Mouse (Mus musculus) erythroblast, embryonic 14.5 days (primary cell): ENCODE data around the gene AL607142.1. TPM values are rescaled to one million over a fixed set of nuclear protein-coding genes. Genes with fewer than 3 reads are reported as not detected.

ENCODE experiments used
- H3K27me3 ChIP-seq: 2 replicates; pipeline ENCODE4 v1.6.1; 2012; ENCODE audit warnings: inconsistent platforms; ENCODE audit not compliant: control insufficient read depth
- H3K36me3 ChIP-seq: 2 replicates; pipeline ENCODE4 v1.6.1; 2012; ENCODE audit warnings: mild to moderate bottlenecking, inconsistent platforms; ENCODE audit not compliant: control insufficient read depth
- H3K4me1 ChIP-seq: 2 replicates; pipeline ENCODE4 v1.6.1; 2012; ENCODE audit warnings: inconsistent platforms; ENCODE audit not compliant: control insufficient read depth
- H3K4me3 ChIP-seq: replicated peaks from 2 replicates; pipeline ENCODE3; 2012; ENCODE audit warnings: moderate library complexity, mild to moderate bottlenecking, inconsistent platforms
- H3K9me3 ChIP-seq: 2 replicates; pipeline ENCODE4 v1.6.1; 2012; ENCODE audit warnings: low read length, inconsistent platforms, mixed read lengths; ENCODE audit not compliant: control insufficient read depth
- GATA1 ChIP-seq: IDR thresholded peaks from 2 replicates; pipeline ENCODE4 v1.6.1; 2012; ENCODE audit warnings: low read length, inconsistent platforms, mixed read lengths
- TAL1 ChIP-seq: IDR thresholded peaks from 3 replicates; pipeline ENCODE4 v1.6.1; 2012; ENCODE audit warnings: low read length, inconsistent platforms, mixed read lengths
- polyA plus RNA-seq: library from polyadenylated mRNA; stranded (reverse); fragments of >175 nt; gene quantifications from 2 replicates; pipeline ENCODE4 v1.2.3, GENCODE M21; 2012

AL607142.1 gene
- polyA plus RNA-seq, 1 experiment, result not detected

DNA sequence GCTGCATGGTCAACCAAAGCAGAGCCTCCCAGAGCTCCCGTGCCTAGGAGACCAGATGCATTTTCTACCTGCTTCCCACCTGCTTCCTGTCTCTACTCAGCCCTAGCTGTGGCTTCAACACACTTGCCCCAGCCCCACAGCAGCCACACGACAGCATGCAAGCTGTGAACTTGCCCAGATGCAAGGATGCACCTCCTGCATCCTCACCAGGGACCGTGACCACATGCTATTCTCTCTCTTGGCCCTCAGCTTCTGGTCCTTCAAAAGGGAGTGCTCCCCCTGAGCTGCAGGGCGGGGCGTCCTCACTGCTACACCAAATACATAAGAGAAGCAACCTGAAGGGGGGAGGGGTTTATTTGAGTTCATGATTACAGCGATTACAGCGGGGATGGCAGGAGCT lies 27.8 kb upstream of the AL607142.1 start:
- no peaks in the 10 kb centered on the region for H3K9me3 ChIP-seq
- peaks cover 26% of the 10 kb centered on the region for H3K27me3 ChIP-seq
- TF ChIP-seq TAL1, result no peak
- no peak for TF ChIP-seq GATA1
- H3K36me3 ChIP-seq, result no peaks in the 10 kb centered on the region
- H3K4me1 ChIP-seq, result no peaks in the 10 kb centered on the region
- no peak overlapping the region for H3K4me3 ChIP-seq

DNA sequence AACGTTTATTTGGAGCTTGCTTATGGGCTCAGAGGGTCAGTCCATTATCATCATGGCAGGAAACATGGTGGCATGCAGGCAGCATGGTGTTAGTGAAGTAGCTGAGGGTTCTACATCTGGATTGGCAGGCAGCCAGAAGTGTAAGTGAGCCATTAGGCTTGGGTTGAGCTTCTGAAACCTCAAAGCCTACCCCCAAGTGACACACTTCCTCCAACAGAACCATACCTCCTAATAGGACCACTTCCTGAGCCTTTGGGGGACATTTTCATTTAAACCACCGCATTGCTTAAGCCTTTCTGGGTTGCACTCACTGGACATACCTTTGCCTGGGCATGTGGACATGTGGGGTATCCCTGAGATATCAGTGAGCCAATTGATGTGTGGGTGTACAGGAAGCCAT lies 23.3 kb upstream of the AL607142.1 start:
- TF ChIP-seq GATA1 (no peak), TAL1 (no peak)
- Histone ChIP-seq H3K36me3 (no peaks in the 10 kb centered on the region), H3K4me1 (no peaks in the 10 kb centered on the region), H3K9me3 (no peaks in the 10 kb centered on the region), H3K27me3 (no peaks in the 10 kb centered on the region), H3K4me3 (no peak overlapping the region)

DNA sequence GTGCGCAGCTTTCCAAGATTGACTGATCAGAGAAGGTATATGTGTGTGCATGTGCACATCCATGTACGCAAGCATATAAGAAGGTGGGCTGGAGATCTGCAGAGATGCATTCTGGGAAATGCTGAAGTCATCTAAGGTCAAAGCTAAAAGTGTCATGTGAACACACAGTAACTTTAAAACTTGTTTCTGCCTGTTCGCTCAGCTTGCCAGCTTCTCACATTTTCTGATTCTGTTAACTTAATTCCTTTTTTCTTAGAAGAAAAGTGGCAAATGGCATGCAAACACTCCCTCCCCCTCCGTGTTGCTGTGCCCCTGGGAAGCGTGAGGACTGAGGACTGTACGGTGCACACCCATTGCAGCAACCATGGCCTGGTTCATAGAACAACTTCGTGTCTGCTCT lies 22.3 kb upstream of the AL607142.1 start:
- H3K36me3 ChIP-seq, result no peaks in the 10 kb centered on the region
- no peaks in the 10 kb centered on the region for H3K27me3 ChIP-seq
- TF ChIP-seq GATA1 (no peak), TAL1 (no peak)

DNA sequence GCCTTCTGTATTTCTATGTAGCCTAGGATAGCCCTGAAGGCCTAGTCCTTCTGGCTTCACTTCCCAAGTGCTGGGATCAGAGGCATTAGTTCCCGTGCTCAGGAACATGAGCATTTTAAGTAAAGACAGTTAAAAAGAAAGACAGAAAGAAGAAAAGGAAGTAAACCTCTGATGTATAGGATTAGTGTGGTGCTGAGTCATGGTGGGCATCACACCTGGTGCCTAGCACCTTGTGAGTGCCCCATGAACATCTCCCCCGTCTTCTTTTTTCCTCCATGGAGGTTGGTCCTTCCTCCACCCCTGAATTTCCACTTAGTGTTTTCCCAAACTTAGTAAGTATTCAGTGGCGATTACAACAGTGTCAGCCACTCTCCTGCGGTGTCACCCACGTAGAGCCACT lies 20.2 kb upstream of the AL607142.1 start:
- H3K27me3 ChIP-seq, result no peaks in the 10 kb centered on the region
- no peaks in the 10 kb centered on the region for H3K36me3 ChIP-seq
- TF ChIP-seq GATA1 (no peak), TAL1 (no peak)
- no peaks in the 10 kb centered on the region for H3K4me1 ChIP-seq
- no peak overlapping the region for H3K4me3 ChIP-seq
- no peaks in the 10 kb centered on the region for H3K9me3 ChIP-seq

More for the DNA sequence above, 22.3 kb upstream of the AL607142.1 start:
- H3K9me3 ChIP-seq, result no peaks in the 10 kb centered on the region
- no peaks in the 10 kb centered on the region for H3K4me1 ChIP-seq
- H3K4me3 ChIP-seq, result no peak overlapping the region

DNA sequence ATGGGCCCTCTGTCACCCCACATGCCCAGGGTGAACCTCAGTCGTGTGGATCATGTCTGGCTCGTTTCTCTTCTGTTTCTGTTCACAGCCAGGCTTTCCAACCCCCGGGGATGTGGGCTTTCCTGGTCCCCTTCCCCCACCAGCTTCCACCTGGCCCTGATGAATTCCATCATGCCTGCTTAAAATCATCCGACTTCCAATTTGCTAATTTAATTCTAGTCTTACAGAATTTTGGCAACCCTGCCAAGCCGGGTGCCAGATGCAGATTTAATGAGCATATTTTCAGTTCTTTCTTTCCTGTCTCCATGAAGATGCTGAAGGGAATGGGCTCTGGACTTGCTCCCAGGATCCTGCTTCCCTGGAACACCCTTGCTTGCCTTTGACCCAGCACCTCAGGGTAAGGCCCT lies 19.7 kb upstream of the AL607142.1 start:
- Histone ChIP-seq H3K4me3 (no peak overlapping the region), H3K27me3 (no peaks in the 10 kb centered on the region), H3K36me3 (no peaks in the 10 kb centered on the region), H3K4me1 (no peaks in the 10 kb centered on the region), H3K9me3 (no peaks in the 10 kb centered on the region)
- TF ChIP-seq GATA1 (no peak), TAL1 (no peak)

DNA sequence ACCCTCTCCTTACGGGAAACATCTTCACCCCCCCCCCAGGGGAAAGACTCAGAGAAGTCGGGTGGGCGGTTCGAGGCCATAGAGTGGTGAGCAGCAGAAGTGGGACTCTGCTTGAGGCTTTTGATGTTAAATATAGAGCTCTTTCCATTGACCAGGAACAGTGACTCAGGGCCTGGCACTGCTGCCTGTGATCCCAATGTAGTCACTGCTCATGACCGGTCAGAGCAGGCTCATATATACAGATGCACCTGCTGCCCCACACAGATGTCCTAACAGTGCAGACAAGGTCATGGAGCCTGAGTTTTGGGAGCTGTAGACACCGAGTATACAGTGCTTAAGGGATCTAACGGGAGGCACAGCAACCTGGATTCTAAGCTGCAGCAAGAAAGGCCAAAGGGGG lies 18.9 kb upstream of the AL607142.1 start:
- Histone ChIP-seq H3K4me1 (no peaks in the 10 kb centered on the region), H3K27me3 (no peaks in the 10 kb centered on the region), H3K36me3 (no peaks in the 10 kb centered on the region), H3K9me3 (no peaks in the 10 kb centered on the region), H3K4me3 (no peak overlapping the region)
- TF ChIP-seq GATA1 (no peak), TAL1 (no peak)

DNA sequence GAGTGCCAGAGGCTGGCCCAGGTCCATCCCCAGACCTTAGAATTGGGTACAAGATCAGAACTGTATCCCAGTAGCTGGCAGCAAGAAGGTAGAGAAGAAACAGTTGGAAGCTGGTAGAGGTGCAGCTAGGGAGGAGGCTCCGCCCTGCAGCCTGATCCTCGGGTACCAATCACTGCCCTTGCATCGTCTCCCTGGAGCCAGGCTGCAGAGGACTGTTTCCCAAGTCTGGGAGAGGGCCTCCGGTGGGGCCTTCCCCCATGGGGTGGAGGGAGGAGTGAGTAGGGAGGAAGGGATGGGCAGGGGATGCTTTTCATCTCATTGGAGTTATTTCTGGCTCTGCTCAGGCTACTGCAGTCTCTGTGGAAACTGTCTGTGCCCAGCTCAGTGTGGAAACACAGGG lies 17.7 kb upstream of the AL607142.1 start:
- no peaks in the 10 kb centered on the region for H3K27me3 ChIP-seq
- no peaks in the 10 kb centered on the region for H3K4me1 ChIP-seq
- H3K4me3 ChIP-seq, result no peak overlapping the region
- H3K9me3 ChIP-seq, result no peaks in the 10 kb centered on the region
- H3K36me3 ChIP-seq, result no peaks in the 10 kb centered on the region
- TF ChIP-seq TAL1 (no peak), GATA1 (no peak)

DNA sequence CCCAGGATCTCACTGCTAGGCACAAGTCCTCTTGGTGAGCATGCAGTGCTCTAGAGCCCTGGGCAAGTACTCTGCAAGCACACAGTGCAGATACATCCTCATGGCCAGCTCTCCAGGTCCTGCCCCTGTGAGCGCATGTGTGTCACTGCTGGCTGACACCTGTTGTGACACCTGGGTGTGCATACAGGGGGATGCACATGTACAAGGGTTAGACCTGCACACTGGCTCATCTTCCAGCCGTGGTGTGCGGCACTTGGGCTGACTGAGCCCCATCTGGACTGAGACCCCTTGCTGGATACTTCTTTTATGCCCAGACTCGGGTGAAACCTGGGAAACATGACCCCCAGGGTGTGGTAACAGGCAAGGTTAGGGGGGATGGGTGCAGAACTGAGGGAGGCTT lies 16.5 kb upstream of the AL607142.1 start:
- Histone ChIP-seq H3K4me3 (no peak overlapping the region), H3K36me3 (no peaks in the 10 kb centered on the region), H3K9me3 (no peaks in the 10 kb centered on the region), H3K27me3 (no peaks in the 10 kb centered on the region), H3K4me1 (no peaks in the 10 kb centered on the region)
- TF ChIP-seq TAL1 (no peak), GATA1 (no peak)

DNA sequence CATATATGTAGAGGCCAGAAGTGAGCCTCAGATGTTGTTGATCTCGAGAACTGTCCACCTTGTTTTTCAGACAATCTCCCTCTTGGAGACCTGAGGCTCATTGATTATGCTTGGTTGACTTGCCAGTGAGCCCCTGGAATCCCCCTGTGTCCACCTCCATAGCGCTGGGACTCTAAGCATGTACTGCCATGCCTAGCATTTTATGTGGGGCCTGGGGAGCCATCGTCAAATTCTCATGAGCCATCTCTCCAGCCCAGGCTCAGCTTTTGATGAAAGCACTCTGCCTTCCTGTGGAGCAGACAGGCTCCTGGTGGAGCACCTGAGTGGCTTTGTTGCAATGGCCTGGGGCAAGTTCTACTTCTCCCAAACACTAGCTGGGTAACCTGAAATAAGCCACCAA lies 14.9 kb upstream of the AL607142.1 start:
- Histone ChIP-seq H3K27me3 (no peaks in the 10 kb centered on the region), H3K4me1 (no peaks in the 10 kb centered on the region)

DNA sequence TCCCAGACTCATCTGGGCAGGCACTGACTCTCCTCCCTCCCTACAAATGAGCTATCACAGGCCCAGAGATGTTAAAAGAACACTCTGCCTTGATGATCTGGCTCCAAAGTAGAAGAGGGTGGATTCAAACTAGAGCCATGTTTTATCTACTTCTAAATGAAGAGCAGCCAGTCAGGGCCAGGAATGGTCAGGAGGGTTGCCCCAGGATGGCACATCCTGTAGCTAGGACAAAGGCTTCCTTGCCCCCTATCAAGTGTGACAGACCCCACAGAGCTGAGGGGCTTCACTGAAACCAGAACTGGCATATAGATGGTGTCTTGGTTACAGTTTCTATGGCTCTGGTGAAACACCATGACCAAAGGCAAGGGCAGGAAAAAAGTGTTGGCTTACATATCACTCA lies 12.3 kb upstream of the AL607142.1 start:
- no peak for TF ChIP-seq GATA1
- TF ChIP-seq TAL1, result no peak
- no peaks in the 10 kb centered on the region for H3K36me3 ChIP-seq
- no peak overlapping the region for H3K4me3 ChIP-seq
- H3K27me3 ChIP-seq, result no peaks in the 10 kb centered on the region
- no peaks in the 10 kb centered on the region for H3K9me3 ChIP-seq
- H3K4me1 ChIP-seq, result no peaks in the 10 kb centered on the region

More for the DNA sequence above, 14.9 kb upstream of the AL607142.1 start:
- H3K36me3 ChIP-seq, result no peaks in the 10 kb centered on the region
- H3K4me3 ChIP-seq, result no peak overlapping the region
- TF ChIP-seq GATA1 (no peak), TAL1 (no peak)
- no peaks in the 10 kb centered on the region for H3K9me3 ChIP-seq
